Comparison of ENCODE assay signal across 8 mouse cellular contexts in the genomic region with DNA sequence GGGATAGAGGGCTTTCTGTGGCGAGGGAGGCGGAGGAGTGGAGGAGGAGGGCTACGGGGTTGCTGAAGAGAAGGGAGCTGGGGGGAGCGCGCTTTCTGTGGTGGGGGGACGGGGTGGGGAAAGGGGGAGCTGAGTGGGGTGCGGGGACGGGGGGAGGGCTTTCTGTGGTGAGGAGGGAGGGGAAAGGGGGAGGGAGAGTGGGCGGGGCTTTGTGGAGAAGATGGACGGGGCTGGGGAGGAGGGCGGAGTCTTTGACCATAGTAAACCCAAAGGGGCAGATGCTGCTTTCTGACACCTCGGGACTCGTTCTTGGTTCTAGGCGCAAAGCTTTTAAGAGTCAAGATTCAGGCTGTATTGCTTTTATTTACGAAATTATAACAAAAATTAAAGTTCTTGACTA. TPM values are rescaled to one million over a fixed set of nuclear protein-coding genes. Genes with fewer than 3 reads are reported as not detected.
DNase-seq lines count a peak whose midpoint lies in the region; ATAC-seq and TF ChIP-seq lines count a peak whose summit lies in the region.

No protein-coding gene starts in this region.

- H3K9me3 ChIP-seq in kidney, embryonic 16.5 days (ENCODE audit: low read length), result no peaks in the 10 kb centered on the region
- no peaks in the 10 kb centered on the region for H3K9me3 ChIP-seq in liver, postnatal 0 days (ENCODE audit: low read length)

- peak overlapping the region; percentile 87 for H3K9ac ChIP-seq in kidney, embryonic 16.5 days (replicated peaks; ENCODE audit: low read length)
- H3K9ac ChIP-seq in liver, postnatal 0 days (replicated peaks), result peak overlapping the region; percentile 77

- under 1% methylated on average over 12 of the region's 15 CpGs for WGBS in kidney, embryonic 16.5 days
- WGBS in liver, postnatal 0 days (ENCODE audit: insufficient replicate concordance), result 2% methylated on average over 13 of the region's 15 CpGs
- WGBS in olfactory bulb, adult 2 months, result 3% methylated on average over 14 of the region's 15 CpGs

- peak overlapping the region; percentile 94 for H3K4me3 ChIP-seq in C2C12 (ENCODE audit: insufficient read depth, poor library complexity, severe bottlenecking)
- H3K4me3 ChIP-seq in cortical plate, adult 2 months (ENCODE audit: insufficient read depth, low read length), result peak overlapping the region; percentile 63
- peak overlapping the region; percentile 63 for H3K4me3 ChIP-seq in kidney, embryonic 16.5 days (ENCODE audit: low read length)
- H3K4me3 ChIP-seq in liver, postnatal 0 days (ENCODE audit: low read depth, low read length), result peak overlapping the region; percentile 91
- H3K4me3 ChIP-seq in olfactory bulb, adult 2 months (ENCODE audit: insufficient read depth, low read depth, low read length), result peak overlapping the region; percentile 99

- TF ChIP-seq POLR2A in cortical plate, adult 2 months (IDR thresholded peaks at IDR 0.05; ENCODE audit: extremely low read depth, insufficient read depth, low read length), result no peak
- no peak for TF ChIP-seq POLR2A in olfactory bulb, adult 2 months (IDR thresholded peaks at IDR 0.05; ENCODE audit: insufficient read depth, low read depth, low read length)

- peak overlapping the region; percentile 62 for H3K4me2 ChIP-seq in kidney, embryonic 16.5 days (replicated peaks; ENCODE audit: low read depth, low read length)
- H3K4me2 ChIP-seq in liver, postnatal 0 days (ENCODE audit: low read depth, low read length), result peak overlapping the region; percentile 87

- TF ChIP-seq EP300 in liver, postnatal 0 days (IDR thresholded peaks at IDR 0.05; ENCODE audit: low read depth), result no peak

- H3K27me3 ChIP-seq in C2C12 (ENCODE audit: control insufficient read depth, insufficient read depth, insufficient read length), result no peaks in the 10 kb centered on the region
- no peaks in the 10 kb centered on the region for H3K27me3 ChIP-seq in kidney, embryonic 16.5 days (ENCODE audit: insufficient read depth, low read length)
- no peaks in the 10 kb centered on the region for H3K27me3 ChIP-seq in liver, postnatal 0 days (ENCODE audit: insufficient read depth, low read length)

- H3K79me3 ChIP-seq in C2C12 (ENCODE audit: low read depth), result peaks cover 25% of the 10 kb centered on the region

- H3ac ChIP-seq in C2C12 (ENCODE audit: control insufficient read depth, insufficient read length, low read depth), result peak overlapping the region; percentile 92

- peak overlapping the region; percentile 34; the same call in 1 of the 2 replicates for H3K27ac ChIP-seq in cortical plate, adult 2 months (ENCODE audit: insufficient read depth, low read length)
- H3K27ac ChIP-seq in kidney, embryonic 16.5 days (ENCODE audit: low read length), result peak overlapping the region; percentile 90
- peak overlapping the region; percentile 97 for H3K27ac ChIP-seq in liver, postnatal 0 days (ENCODE audit: low read depth)
- H3K27ac ChIP-seq in olfactory bulb, adult 2 months (ENCODE audit: insufficient read depth, low read depth, low read length), result peak overlapping the region; percentile 87; the same call in 1 of the 2 replicates

- no peak; the same call in 1 of the 2 replicates for ATAC-seq in kidney, embryonic 16.5 days (ENCODE audit: low FRiP score, low TSS enrichment)
- peak; percentile 35 for ATAC-seq in liver, postnatal 0 days
- no peak for ATAC-seq in inflammation-experienced regulatory T-cells, adult 6 months

- peaks cover 34% of the 10 kb centered on the region for H3K79me2 ChIP-seq in C2C12 (ENCODE audit: control insufficient read depth, insufficient read depth)

- no peak for TF ChIP-seq CTCF in C2C12 (IDR thresholded peaks at IDR 0.05; ENCODE audit: control insufficient read depth, insufficient read depth, insufficient read length)
- TF ChIP-seq CTCF in cortical plate, adult 2 months (IDR thresholded peaks at IDR 0.05; ENCODE audit: extremely low read depth, insufficient read depth, low read length), result no peak
- TF ChIP-seq CTCF in liver, postnatal 0 days (IDR thresholded peaks at IDR 0.05; ENCODE audit: low read depth), result no peak
- TF ChIP-seq CTCF in olfactory bulb, adult 2 months (IDR thresholded peaks at IDR 0.05; ENCODE audit: insufficient read depth, low read depth, low read length), result no peak

- peaks cover 1% of the 10 kb centered on the region; the same call in 1 of the 2 replicates for H3K4me1 ChIP-seq in cortical plate, adult 2 months (ENCODE audit: control insufficient read depth, insufficient read depth, low read length)
- H3K4me1 ChIP-seq in kidney, embryonic 16.5 days (ENCODE audit: insufficient read depth, low read length), result peaks cover 12% of the 10 kb centered on the region
- H3K4me1 ChIP-seq in liver, postnatal 0 days (ENCODE audit: insufficient read depth), result peaks cover 6% of the 10 kb centered on the region; the same call in 1 of the 2 replicates
- H3K4me1 ChIP-seq in olfactory bulb, adult 2 months (ENCODE audit: control insufficient read depth, insufficient read depth, low read length), result peaks cover 4% of the 10 kb centered on the region; the same call in 1 of the 2 replicates

- peak; percentile 85 for DNase-seq in Muller cell, postnatal 12 days (ENCODE audit: inconsistent ontology term)
- DNase-seq in gastrocnemius, postnatal 4 days (ENCODE audit: low spot score in 2 of 2), result peak; percentile 58 to 78
- peak; percentile 86 for DNase-seq in liver, postnatal 0 days

- peaks cover 40% of the 10 kb centered on the region for H3K36me3 ChIP-seq in C2C12 (ENCODE audit: control insufficient read depth, insufficient read depth)
- H3K36me3 ChIP-seq in kidney, embryonic 16.5 days (ENCODE audit: insufficient read depth, low read length), result peaks cover 33% of the 10 kb centered on the region
- peaks cover 36% of the 10 kb centered on the region for H3K36me3 ChIP-seq in liver, postnatal 0 days (replicated peaks; ENCODE audit: insufficient read depth, low read length)

TF ChIP-seq in C2C12, 6 proteins besides CTCF, POLR2A, EP300 and RAD21:
- TF ChIP-seq CEBPB (IDR thresholded peaks at IDR 0.05; ENCODE audit: low read depth), result no peak
- TF ChIP-seq MYOG (IDR thresholded peaks at IDR 0.05; ENCODE audit: control insufficient read depth, extremely low read depth, insufficient read length), result no peak
- TF ChIP-seq MYOD1 (IDR thresholded peaks at IDR 0.05; ENCODE audit: control insufficient read depth, insufficient read length, low read depth), result no peak
- TF ChIP-seq USF1 (IDR thresholded peaks at IDR 0.05; ENCODE audit: low read depth), result no peak
- no peak for TF ChIP-seq FOSL1 (IDR thresholded peaks at IDR 0.05; ENCODE audit: insufficient read depth, low read length, poor library complexity, severe bottlenecking)
- no peak for TF ChIP-seq MAX (IDR thresholded peaks at IDR 0.05)

RNA-seq across cellular contexts. Expression of gene Sfr1, which starts 0.4 kb away (rescaled TPM):
- polyA plus RNA-seq in C2C12 (2012; fragmentation: generic; extraction: Trizol), result 74.9 TPM
- polyA plus RNA-seq in cortical plate, adult 2 months (2012; rRNA removed), result 64.9 and 69.6 TPM in 2 replicates
- total RNA-seq in gastrocnemius, postnatal 4 days (2021), result 100 to 1,000 TPM; 116 to 127 TPM
- polyA plus RNA-seq in kidney, embryonic 16.5 days (2015; fragmentation: Nextera tagmentation; extraction: Ambion mirVana), result 219 and 228 TPM in 2 replicates
- polyA plus RNA-seq in liver, postnatal 0 days (2015; fragmentation: Nextera tagmentation; extraction: Ambion mirVana), result 69.3 and 69.6 TPM in 2 replicates
- not detected in 2 replicates for polyA plus RNA-seq in olfactory bulb, adult 2 months (2012; ENCODE audit: insufficient read depth, insufficient read length, low replicate concordance, missing spikeins)
- polyA plus RNA-seq in inflammation-experienced regulatory T-cells, adult 6 months (2017; shearing (Covaris generic)), result 100 to 1,000 TPM; 140 to 178 (median 146) TPM

RNA-seq across cellular contexts. Expression of gene Col17a1, which starts 40.0 kb away (rescaled TPM):
- 0.13 TPM for polyA plus RNA-seq in C2C12 (2012; fragmentation: generic; extraction: Trizol)
- polyA plus RNA-seq in cortical plate, adult 2 months (2012; rRNA removed), result 0.38 and 0.90 TPM in 2 replicates
- 1 to 10 TPM; 1.4 to 2.3 TPM for total RNA-seq in gastrocnemius, postnatal 4 days (2021)
- polyA plus RNA-seq in kidney, embryonic 16.5 days (2015; fragmentation: Nextera tagmentation; extraction: Ambion mirVana), result 0.32 and 0.84 TPM in 2 replicates
- 0.11 and 0.14 TPM in 2 replicates for polyA plus RNA-seq in liver, postnatal 0 days (2015; fragmentation: Nextera tagmentation; extraction: Ambion mirVana)
- polyA plus RNA-seq in olfactory bulb, adult 2 months (2012; ENCODE audit: insufficient read depth, insufficient read length, low replicate concordance, missing spikeins), result not detected in 2 replicates
- polyA plus RNA-seq in inflammation-experienced regulatory T-cells, adult 6 months (2017; shearing (Covaris generic)), result not detected

Comparison
In these comparisons a context has a peak if more than half of its experiments do, and no peak if none do; other contexts are left out.
1. H3K27ac ChIP-seq: peak in every context shown above with its lines; median percentile 97 in liver, postnatal 0 days; 90 in kidney, embryonic 16.5 days; 87 in olfactory bulb, adult 2 months; 34 in cortical plate, adult 2 months.
2. RNA of gene Sfr1, which starts 0.4 kb away (polyA plus RNA-seq): 219 to 228 TPM in kidney, embryonic 16.5 days, 140 to 178 TPM in inflammation-experienced regulatory T-cells, adult 6 months, 74.9 TPM in C2C12 (single experiment), 64.9 to 69.6 TPM in cortical plate, adult 2 months and 69.3 to 69.6 TPM in liver, postnatal 0 days; not detected in olfactory bulb, adult 2 months; every median in the first group is over 10 times any median in the second.
3. Peak in every context shown above with its lines, with median percentiles within 50 percentile points of each other: H3K4me3 ChIP-seq and DNase-seq.